Mouse (Mus musculus) urinary bladder, adult 18-20 months (tissue): ENCODE data around the gene Gm17332.
"Not testable (repeated sequence)": the region's sequence is repeated elsewhere in the genome, so short reads cannot be mapped to it uniquely, and the experiment has no call there.

Source experiments
- DNase-seq, 2 experiments: peaks; one replicate each; pipeline ENCODE4 v3.0.0; 2022; ENCODE audit warnings: low spot score in 2 of 2, mixed read lengths in 2 of 2

Gene Gm17332

GRCm38 (mm10) chr11:31182362-31182761, at the start of gene Gm17332:
Gene Gm17332 (minus strand): TSS chr11:31182462.
- no peak for DNase-seq

- no peak for DNase-seq
Measured at GRCm38 (mm10) chr11:31229966-31230365, 47.7 kb upstream of the Gm17332 start.

GRCm38 (mm10) chr11:31225359-31225758, 43.1 kb upstream of the Gm17332 start:
- DNase-seq, result no peak

- DNase-seq, result no peak
Measured at GRCm38 (mm10) chr11:31218009-31218408, 35.7 kb upstream of the Gm17332 start.

GRCm38 (mm10) chr11:31195621-31196363, 13.5 kb upstream of the Gm17332 start:
- no peak for DNase-seq

GRCm38 (mm10) chr11:31194761-31195160, 12.5 kb upstream of the Gm17332 start:
- DNase-seq, result no peak

GRCm38 (mm10) chr11:31170052-31170646, 12.1 kb downstream of the Gm17332 start:
- no peak for DNase-seq

- DNase-seq, result no peak
Measured at GRCm38 (mm10) chr11:31169161-31170051, 12.9 kb downstream of the Gm17332 start.

- DNase-seq, result no peak
Measured at GRCm38 (mm10) chr11:31168831-31169160, 13.5 kb downstream of the Gm17332 start.

- DNase-seq, result no peak
Measured at GRCm38 (mm10) chr11:31157021-31157420, 25.2 kb downstream of the Gm17332 start.

- DNase-seq, result not testable (repeated sequence)
Measured at GRCm38 (mm10) chr11:31138394-31138793, 43.9 kb downstream of the Gm17332 start.

GRCm38 (mm10) chr11:31134824-31135223, 47.4 kb downstream of the Gm17332 start:
- not testable (repeated sequence) for DNase-seq

GRCm38 (mm10) chr11:31133726-31134125, 48.5 kb downstream of the Gm17332 start:
- DNase-seq, result not testable (repeated sequence)
